Mouse (Mus musculus) ZHBTc4 (cell line): ENCODE results near the gene Ermard.
"Not testable (repeated sequence)": the region's sequence is repeated elsewhere in the genome, so short reads cannot be mapped to it uniquely, and the experiment has no call there.

Experiments used
- DNase-seq: peaks from one replicate; pipeline ENCODE4 v3.0.0-alpha.2; 2011; ENCODE audit warnings: low read depth, low spot score

The Ermard gene

GRCm38 (mm10) chr17:15041175-15041729 is at the start of gene Ermard, which contains the start of the genes Tcte3 and Gm3448:
Ermard (plus strand) TSS chr17:15041208.
Tcte3 (minus strand) TSS chr17:15041488.
Gm3448 (minus strand) TSS chr17:15041537.
- DNase-seq, result not testable (repeated sequence)

GRCm38 (mm10) chr17:14992522-14993138 is 48.4 kb upstream of the Ermard start:
- not testable (repeated sequence) for DNase-seq

GRCm38 (mm10) chr17:14993139-14993832 is 47.7 kb upstream of the Ermard start:
- DNase-seq, result not testable (repeated sequence)

- DNase-seq, result not testable (repeated sequence)
Measured at GRCm38 (mm10) chr17:14994140-14994539, 46.9 kb upstream of the Ermard start.

GRCm38 (mm10) chr17:15000047-15000446 is 41.0 kb upstream of the Ermard start:
- not testable (repeated sequence) for DNase-seq

GRCm38 (mm10) chr17:15009088-15009487 is 31.9 kb upstream of the Ermard start:
- not testable (repeated sequence) for DNase-seq

- not testable (repeated sequence) for DNase-seq
Measured at GRCm38 (mm10) chr17:15009706-15010413, 31.1 kb upstream of the Ermard start, which contains the start of gene Gm3435. Gm3435 (plus strand) TSS chr17:15010176.

GRCm38 (mm10) chr17:15021503-15022220 is 19.3 kb upstream of the Ermard start:
- DNase-seq, result peak; percentile 62

GRCm38 (mm10) chr17:15023878-15024492 is 17.0 kb upstream of the Ermard start:
- DNase-seq, result not testable (repeated sequence)

GRCm38 (mm10) chr17:15024502-15025193 is 16.4 kb upstream of the Ermard start:
- DNase-seq, result not testable (repeated sequence)

- DNase-seq, result not testable (repeated sequence)
Measured at GRCm38 (mm10) chr17:15025513-15025912, 15.5 kb upstream of the Ermard start.

- DNase-seq, result not testable (repeated sequence)
Measured at GRCm38 (mm10) chr17:15031414-15031813, 9.6 kb upstream of the Ermard start.

- not testable (repeated sequence) for DNase-seq
Measured at GRCm38 (mm10) chr17:15040455-15040854, 553 bp upstream of the Ermard start.

GRCm38 (mm10) chr17:15050338-15050737 is 9.3 kb downstream of the Ermard start:
- not testable (repeated sequence) for DNase-seq

GRCm38 (mm10) chr17:15052766-15053165 is 11.8 kb downstream of the Ermard start:
- DNase-seq, result peak; percentile 40

GRCm38 (mm10) chr17:15053183-15053828 is 12.3 kb downstream of the Ermard start:
- DNase-seq, result not testable (repeated sequence)

- DNase-seq, result not testable (repeated sequence)
Measured at GRCm38 (mm10) chr17:15053829-15054200, 12.8 kb downstream of the Ermard start.

- no peak for DNase-seq
Measured at GRCm38 (mm10) chr17:15055925-15056324, 14.9 kb downstream of the Ermard start.

GRCm38 (mm10) chr17:15058161-15058591 is 17.2 kb downstream of the Ermard start:
- DNase-seq, result no peak
